Mouse (Mus musculus) kidney, postnatal 0 days (tissue): ENCODE data around the gene Tamm41. TPM values are rescaled to one million over a fixed set of nuclear protein-coding genes. Genes with fewer than 3 reads are reported as not detected.

Source experiments
- ATAC-seq: fragments of 200-750 bp; cut with Nextera tagmentation; replicated peaks from 2 replicates; pipeline ENCODE4 v1.8.0; 2017; ENCODE audit warnings: low read depth, moderate number of reproducible peaks, moderate TSS enrichment, moderate library complexity; ENCODE audit not compliant: low FRiP score
- DNase-seq: peaks from one replicate; pipeline ENCODE4 v3.0.0-alpha.2; 2016; ENCODE audit warnings: low spot score
- H3K27ac ChIP-seq: fragments of 300-500 bp; sonication (generic); 2 replicates; pipeline ENCODE4 v1.5.1; 2014; ENCODE audit warnings: mild to moderate bottlenecking
- H3K27me3 ChIP-seq: fragments of 300-500 bp; sonication (generic); 2 replicates; pipeline ENCODE4 v1.6.1; 2014; ENCODE audit warnings: low read length, mixed read lengths; ENCODE audit not compliant: insufficient read depth
- H3K36me3 ChIP-seq: fragments of 300-500 bp; sonication (generic); 2 replicates; pipeline ENCODE4 v1.6.1; 2014; ENCODE audit warnings: low read length, mixed read lengths; ENCODE audit not compliant: insufficient read depth
- H3K4me1 ChIP-seq: fragments of 300-500 bp; sonication (generic); replicated peaks from 2 replicates; pipeline ENCODE4 v1.6.1; 2014; ENCODE audit warnings: antibody characterized with exemption, low read length, mixed read lengths; ENCODE audit not compliant: insufficient read depth
- H3K4me2 ChIP-seq: fragments of 300-500 bp; sonication (generic); 2 replicates; pipeline ENCODE4 v1.6.1; 2014; ENCODE audit warnings: mild to moderate bottlenecking, low read length, moderate library complexity, mixed read lengths
- H3K4me3 ChIP-seq: fragments of 300-500 bp; sonication (generic); replicated peaks from 2 replicates; pipeline ENCODE4 v1.5.1; 2014; ENCODE audit warnings: low read depth, low read length
- H3K9ac ChIP-seq: fragments of 300-500 bp; sonication (generic); 2 replicates; pipeline ENCODE4 v1.6.1; 2014; ENCODE audit warnings: low read depth, low read length
- H3K9me3 ChIP-seq: fragments of 300-500 bp; sonication (generic); replicated peaks from 2 replicates; pipeline ENCODE4 v1.6.1; 2016; ENCODE audit warnings: low read length, inconsistent platforms, mixed read lengths
- CTCF ChIP-seq: IDR thresholded peaks from 2 replicates; pipeline ENCODE4 v1.5.1; 2016; ENCODE audit warnings: antibody characterized with exemption, low read depth, mild to moderate bottlenecking, moderate library complexity
- WGBS: fragments of 180-500 bp; shearing (Covaris S2); extraction: QIAGEN DNeasy Blood & Tissue Kit; methylation state at CpG from one replicate; pipeline ENCODE4 v1.1.7; 2014; 5-methylcytosine and 5-hydroxymethylcytosine counted together
- polyA plus RNA-seq: library from polyadenylated mRNA; unstranded; fragments of >200 nt; fragmentation: Nextera tagmentation; extraction: Ambion mirVana; gene quantifications from 2 replicates; pipeline ENCODE4 v1.2.1, GENCODE M21; 2015

Gene Tamm41
- polyA plus RNA-seq, 1 experiment from 2014 or later: 52.3 TPM

DNA sequence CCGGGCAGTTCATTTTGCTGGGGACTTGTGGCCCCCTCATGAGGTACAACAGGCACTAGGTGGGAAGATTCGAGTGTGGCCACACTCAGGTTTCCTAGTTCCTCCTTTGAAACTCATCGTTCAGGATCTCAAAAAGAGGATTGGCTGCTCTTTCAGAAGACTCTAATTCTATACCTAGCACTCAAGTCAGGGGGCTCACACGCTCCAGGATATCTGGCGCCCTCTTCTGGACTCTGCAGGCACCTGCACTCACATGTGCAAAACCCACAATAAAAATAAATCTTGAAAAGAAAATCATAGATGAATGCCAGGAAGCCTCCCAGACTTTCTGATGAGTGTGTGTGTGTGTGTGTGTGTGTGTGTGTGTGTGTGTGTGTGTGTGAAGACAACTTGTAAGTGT lies 66.8 kb downstream of the Tamm41 start:
- Histone ChIP-seq H3K4me3 (no peak overlapping the region), H3K27me3 (no peaks in the 10 kb centered on the region), H3K36me3 (no peaks in the 10 kb centered on the region), H3K9ac (no peak overlapping the region), H3K27ac (no peak overlapping the region), H3K9me3 (no peaks in the 10 kb centered on the region), H3K4me1 (peaks cover 12% of the 10 kb centered on the region), H3K4me2 (no peak overlapping the region)
- DNase-seq: no peak
- ATAC-seq: no peak
- peak; percentile 64 for TF ChIP-seq CTCF
- WGBS: 80% methylated on average over 5 of the region's 5 CpGs

DNA sequence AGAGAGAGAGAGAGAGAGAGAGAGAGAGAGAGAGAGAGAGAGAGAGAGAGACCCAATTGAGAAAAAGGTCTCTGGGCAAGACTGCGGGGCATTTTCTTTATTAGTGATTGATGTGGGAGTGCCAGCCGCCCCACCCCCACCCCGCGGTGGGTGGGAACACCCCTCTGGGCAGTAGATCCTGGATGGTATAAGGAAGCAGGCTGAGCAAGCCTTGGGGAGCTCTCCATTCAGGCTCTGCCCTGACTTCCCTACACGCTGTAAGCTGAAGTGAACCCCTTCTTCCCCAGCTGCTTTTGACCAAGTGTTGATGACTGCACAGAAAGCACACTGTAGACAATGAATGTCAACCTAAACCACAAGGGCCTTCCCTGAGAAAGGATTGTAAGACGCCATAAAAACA lies 67.3 kb downstream of the Tamm41 start:
- TF ChIP-seq CTCF: no peak
- WGBS: 24% methylated on average over 6 of the region's 6 CpGs
- DNase-seq: no peak
- Histone ChIP-seq H3K4me1 (peaks cover 12% of the 10 kb centered on the region), H3K4me3 (no peak overlapping the region), H3K27me3 (no peaks in the 10 kb centered on the region), H3K27ac (no peak overlapping the region), H3K4me2 (no peak overlapping the region), H3K9me3 (no peaks in the 10 kb centered on the region), H3K36me3 (no peaks in the 10 kb centered on the region), H3K9ac (no peak overlapping the region)
- ATAC-seq: no peak

DNA sequence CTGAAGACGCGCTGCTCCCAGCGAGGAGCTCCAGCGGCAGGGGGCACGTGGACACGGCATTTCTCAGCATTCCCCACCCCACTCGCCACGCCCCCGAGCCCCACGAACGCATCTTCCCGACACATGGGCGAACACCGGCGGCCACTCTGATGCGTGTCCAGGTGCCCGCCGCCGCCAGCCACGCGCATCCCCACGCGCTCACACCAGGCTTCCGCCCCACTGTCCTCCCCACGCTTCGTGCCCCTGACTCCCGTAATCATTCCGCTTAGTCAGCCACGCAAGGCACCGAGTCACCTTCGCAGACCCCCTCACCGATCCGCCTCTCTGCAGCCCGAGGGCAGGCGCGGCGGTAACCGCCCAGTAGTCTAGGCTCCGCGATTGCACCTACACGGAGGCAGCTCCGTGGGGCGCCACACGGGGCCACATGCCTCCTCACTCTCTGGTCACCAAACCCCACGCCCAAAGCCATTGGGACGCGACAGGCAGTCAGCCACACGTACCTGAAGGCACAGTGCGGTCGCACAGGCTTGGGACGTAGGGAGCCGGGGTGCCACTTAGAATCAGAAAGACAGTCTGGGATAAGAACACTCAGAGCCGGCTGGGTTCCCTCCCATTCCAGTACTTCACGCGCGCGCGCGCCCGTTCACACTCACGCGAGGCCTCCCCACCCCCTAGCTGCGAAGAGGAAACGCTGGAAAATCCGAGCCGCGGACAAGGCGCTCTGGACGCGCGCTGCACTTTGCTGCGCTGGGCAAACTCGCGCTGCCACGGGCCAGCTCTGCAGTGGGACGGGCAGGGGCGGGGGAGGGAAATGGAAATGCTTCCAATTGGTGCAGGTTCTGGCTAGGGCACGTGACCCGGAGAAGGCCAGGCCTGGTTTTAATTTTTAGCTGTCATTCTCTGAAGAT lies 68.2 kb downstream of the Tamm41 start, which contains the start of gene Vgll4:
Gene Vgll4 (minus strand): TSS at position 782 of the 908 bp plus-strand sequence.
- Histone ChIP-seq H3K4me1 (peaks cover 12% of the 10 kb centered on the region), H3K9ac (peak within 1 kb of the TSS; percentile 72), H3K27ac (peak within 1 kb of the TSS; percentile 90), H3K4me2 (peak within 1 kb of the TSS; percentile 80), H3K9me3 (no peaks in the 10 kb centered on the region), H3K4me3 (peak within 1 kb of the TSS; percentile 66), H3K36me3 (no peaks in the 10 kb centered on the region), H3K27me3 (no peaks in the 10 kb centered on the region)
- ATAC-seq (peak; percentile 57), DNase-seq (peak; percentile 62)
- peak; percentile 21 for TF ChIP-seq CTCF
- under 1% methylated on average over 79 of the region's 79 CpGs for WGBS

DNA sequence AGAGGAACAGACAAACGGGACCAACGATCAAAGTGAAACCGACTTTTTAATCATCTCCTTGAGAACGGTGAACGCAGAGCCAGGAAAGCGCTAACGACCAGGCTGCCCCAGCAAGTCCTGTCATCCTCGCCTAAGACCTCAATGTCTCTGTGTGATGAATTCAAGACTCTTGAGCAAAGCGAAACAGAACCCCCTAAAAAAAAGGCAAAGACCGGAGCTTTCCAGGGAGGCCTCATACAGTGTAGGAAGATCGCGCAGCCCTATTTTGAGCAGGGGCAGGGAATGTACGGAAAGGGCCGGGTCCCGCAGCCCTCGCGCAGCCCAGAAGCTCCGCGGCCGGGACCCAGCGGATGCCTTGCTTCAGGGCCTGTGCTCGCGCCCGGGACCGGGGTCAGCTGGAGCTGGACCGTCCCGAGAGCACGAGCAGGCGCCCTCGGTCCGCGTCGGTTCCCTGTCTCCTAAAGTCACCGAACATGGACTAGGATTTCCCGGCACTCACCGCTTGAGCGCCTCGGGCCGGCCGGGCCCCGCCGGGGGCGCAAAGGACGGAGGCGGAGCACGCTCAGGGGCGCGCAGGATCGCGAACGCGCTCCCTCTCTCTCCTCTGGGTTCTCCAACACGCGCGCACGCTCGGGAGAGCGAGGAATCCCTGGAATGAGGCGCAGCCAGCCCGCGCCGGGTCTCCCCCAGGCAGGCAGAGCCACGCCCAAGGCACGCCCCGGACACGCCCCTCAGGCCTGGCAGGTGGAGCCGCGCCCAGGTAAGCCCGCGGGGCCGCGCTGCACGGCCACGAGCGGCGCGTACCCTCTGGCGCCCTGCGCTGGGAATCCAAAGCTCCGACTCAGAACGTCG lies 69.1 kb downstream of the Tamm41 start:
- ATAC-seq (peak; percentile 92), DNase-seq (peak; percentile 89)
- no peaks in the 10 kb centered on the region for H3K27me3 ChIP-seq
- no peak for TF ChIP-seq CTCF
- H3K9me3 ChIP-seq: no peaks in the 10 kb centered on the region
- peaks cover 12% of the 10 kb centered on the region for H3K4me1 ChIP-seq
- H3K4me3 ChIP-seq: peak overlapping the region; percentile 66
- under 1% methylated on average over 82 of the region's 82 CpGs for WGBS
- peak overlapping the region; percentile 90 for H3K27ac ChIP-seq
- peak overlapping the region; percentile 72 for H3K9ac ChIP-seq
- H3K36me3 ChIP-seq: no peaks in the 10 kb centered on the region
- peak overlapping the region; percentile 80 for H3K4me2 ChIP-seq

DNA sequence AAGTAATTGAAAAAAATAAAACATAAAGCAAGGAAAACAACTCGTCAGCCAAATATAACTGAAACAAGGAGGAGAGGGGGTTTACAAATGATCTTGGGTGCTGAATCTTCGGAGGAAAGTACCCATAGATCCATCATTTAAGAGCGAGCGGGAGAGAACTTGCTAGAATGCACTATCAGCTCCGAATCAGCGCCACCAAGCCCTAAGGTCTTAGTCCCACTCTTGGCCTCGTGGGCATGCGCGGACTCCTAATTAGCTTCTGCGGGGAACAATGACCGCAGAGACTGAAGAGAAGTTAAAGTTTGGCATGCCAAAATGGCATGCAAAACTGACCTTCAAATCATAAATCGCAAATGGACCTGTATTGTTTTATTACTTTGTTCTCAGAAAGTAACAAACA lies 70.1 kb downstream of the Tamm41 start:
- DNase-seq: no peak
- no peak for TF ChIP-seq CTCF
- Histone ChIP-seq H3K4me2 (peak overlapping the region; percentile 80), H3K27me3 (no peaks in the 10 kb centered on the region), H3K27ac (no peak overlapping the region), H3K4me3 (peak overlapping the region; percentile 66), H3K9ac (no peak overlapping the region; the same call in 1 of the 2 replicates), H3K4me1 (peaks cover 12% of the 10 kb centered on the region), H3K9me3 (no peaks in the 10 kb centered on the region), H3K36me3 (no peaks in the 10 kb centered on the region)
- no peak for ATAC-seq
- 43% methylated on average over 12 of the region's 12 CpGs for WGBS
